Mouse (Mus musculus): Measurements from ENCODE around the gene Prkar1b. TPM values are rescaled to one million over a fixed set of nuclear protein-coding genes. Genes with fewer than 3 reads are reported as not detected.

The Prkar1b gene
- polyA plus RNA-seq, 3 experiments from 2014 or later: 0.38 to 3.9 TPM; not detected in 1

DNA sequence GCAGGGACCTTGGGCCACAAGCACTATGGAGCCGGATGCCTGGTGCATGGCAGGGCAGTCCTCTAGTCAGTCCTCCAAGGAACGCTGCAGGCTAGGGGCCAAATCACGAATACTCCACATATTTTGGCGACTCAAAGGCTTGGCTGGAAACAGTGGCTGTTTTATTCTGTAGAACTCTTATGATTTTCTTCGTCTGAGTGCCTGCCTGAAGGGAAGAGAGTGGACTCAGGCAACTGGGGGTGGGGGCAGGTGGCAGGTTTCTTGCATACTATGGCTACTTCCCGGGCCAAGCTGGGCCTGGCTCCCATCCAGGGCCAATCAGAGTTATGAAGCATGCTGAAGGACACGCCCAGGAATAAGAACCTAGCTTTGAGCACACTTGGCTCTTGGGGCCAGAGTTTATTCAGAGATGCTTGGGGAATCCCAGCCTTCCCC lies 179.7 kb downstream of the Prkar1b start:
- ATAC-seq: no peak

Other genes starting within 250 kb of the Prkar1b start
- under 1 TPM in 1 of 3 experiments, not detected in 2; 0.35 TPM for gene Pdgfa, start 152.6 kb downstream of the Prkar1b start, polyA plus RNA-seq (2017; shearing (Covaris generic))
- gene Dnaaf5, start 222 bp upstream of the Prkar1b start, polyA plus RNA-seq (2017; shearing (Covaris generic)): 10 to 100 TPM in 1 of 3 experiments, 1 to 10 TPM in 2; 5.9 to 11.9 (median 6.2) TPM
- 10 to 100 TPM; 30.7 to 43.4 (median 38.5) TPM for gene Sun1, start 50.6 kb upstream of the Prkar1b start, polyA plus RNA-seq (2017; shearing (Covaris generic))
- gene Get4, start 102.3 kb upstream of the Prkar1b start, polyA plus RNA-seq (2017; shearing (Covaris generic)): 10 to 100 TPM; 12.0 to 25.4 (median 16.7) TPM
- gene Adap1, start 175.6 kb upstream of the Prkar1b start, polyA plus RNA-seq (2017; shearing (Covaris generic)): 10 to 100 TPM in 1 of 3 experiments, 1 to 10 TPM in 2; 3.0 to 13.5 (median 3.7) TPM
- 10 to 100 TPM; 52.5 to 66.7 (median 65.2) TPM for gene Cox19, start 201.4 kb upstream of the Prkar1b start, polyA plus RNA-seq (2017; shearing (Covaris generic))
- gene Cyp2w1, start 202.6 kb upstream of the Prkar1b start, polyA plus RNA-seq (2017; shearing (Covaris generic)): not detected
- 1 to 10 TPM; 3.9 to 5.8 (median 5.2) TPM for gene Gpr146, start 227.7 kb upstream of the Prkar1b start, polyA plus RNA-seq (2017; shearing (Covaris generic))

Measured in inflammation-experienced regulatory T-cells, adult 6 months (primary cell).